Mouse (Mus musculus) hematopoietic stem cell, adult 5-6 weeks (primary cell): ENCODE results near the gene Usp21. TPM values are rescaled to one million over a fixed set of nuclear protein-coding genes. Genes with fewer than 3 reads are reported as not detected.
A peak's percentile ranks its signal among the peaks of the same experiment; 100 is the strongest.

Experiments used
- ATAC-seq, 2 experiments: fragments of 125-278 bp in 1 of 2; replicated peaks in 1 of 2; 2 replicates each; pipeline ENCODE4 v1.8.0; 2016 to 2017; ENCODE audit warnings: inconsistent platforms in 2 of 2, mild to moderate bottlenecking in 2 of 2, moderate number of reproducible peaks in 2 of 2, low read depth in 1 of 2, moderate TSS enrichment in 1 of 2; ENCODE audit not compliant: low FRiP score in 2 of 2, poor library complexity in 2 of 2, severe bottlenecking in 2 of 2, insufficient read depth in 1 of 2, low TSS enrichment in 1 of 2
- total RNA-seq: library from RNA; stranded (forward); fragments of 172-1452, 232-1000 nt; gene quantifications from 2 replicates; pipeline ENCODE4 v1.2.3, GENCODE M21; 2017

Usp21 gene
- total RNA-seq, 1 experiment from 2014 or later: 31.8 TPM

GRCm38 (mm10) chr1:171293351-171293750, 5.6 kb upstream of the Usp21 start:
- no peak for ATAC-seq

- no peak for ATAC-seq
Measured at GRCm38 (mm10) chr1:171288328-171288727, 537 bp upstream of the Usp21 start.

GRCm38 (mm10) chr1:171286517-171286916, 1.3 kb downstream of the Usp21 start:
- no peak for ATAC-seq

GRCm38 (mm10) chr1:171285096-171285892, 2.5 kb downstream of the Usp21 start:
- no peak for ATAC-seq

- ATAC-seq: no peak
Measured at GRCm38 (mm10) chr1:171284491-171284890, 3.3 kb downstream of the Usp21 start.

- ATAC-seq: no peak
Measured at GRCm38 (mm10) chr1:171283188-171284160, 4.3 kb downstream of the Usp21 start.

- no peak for ATAC-seq
Measured at GRCm38 (mm10) chr1:171282086-171282805, 5.5 kb downstream of the Usp21 start.

- peak; percentile 55 to 57 for ATAC-seq
Measured at GRCm38 (mm10) chr1:171281528-171281923, 6.3 kb downstream of the Usp21 start.

- peak; percentile 93 to 94 for ATAC-seq
Measured at GRCm38 (mm10) chr1:171280916-171281527, 6.8 kb downstream of the Usp21 start, which contains the start of gene Ppox. Gene Ppox (minus strand): TSS chr1:171281186.

- ATAC-seq: peak; percentile 0 to 2; a peak in 1 of 4 replicates
Measured at GRCm38 (mm10) chr1:171280250-171280915, 7.4 kb downstream of the Usp21 start.

GRCm38 (mm10) chr1:171279721-171280120, 8.1 kb downstream of the Usp21 start:
- ATAC-seq: no peak

- no peak for ATAC-seq
Measured at GRCm38 (mm10) chr1:171279012-171279705, 8.6 kb downstream of the Usp21 start.

- ATAC-seq: no peak
Measured at GRCm38 (mm10) chr1:171278436-171278835, 9.4 kb downstream of the Usp21 start.

- ATAC-seq: no peak
Measured at GRCm38 (mm10) chr1:171277736-171278135, 10.1 kb downstream of the Usp21 start.

- no peak for ATAC-seq
Measured at GRCm38 (mm10) chr1:171276110-171276748, 11.6 kb downstream of the Usp21 start.
